Mouse (Mus musculus) cerebellum, adult 11 months (tissue): ENCODE results near the gene Rasgrp3.
"Not testable (repeated sequence)": the region's sequence is repeated elsewhere in the genome, so short reads cannot be mapped to it uniquely, and the experiment has no call there.

Experiments
- DNase-seq: peaks from one replicate; pipeline ENCODE4 v3.0.0; 2022

Rasgrp3 gene

DNA sequence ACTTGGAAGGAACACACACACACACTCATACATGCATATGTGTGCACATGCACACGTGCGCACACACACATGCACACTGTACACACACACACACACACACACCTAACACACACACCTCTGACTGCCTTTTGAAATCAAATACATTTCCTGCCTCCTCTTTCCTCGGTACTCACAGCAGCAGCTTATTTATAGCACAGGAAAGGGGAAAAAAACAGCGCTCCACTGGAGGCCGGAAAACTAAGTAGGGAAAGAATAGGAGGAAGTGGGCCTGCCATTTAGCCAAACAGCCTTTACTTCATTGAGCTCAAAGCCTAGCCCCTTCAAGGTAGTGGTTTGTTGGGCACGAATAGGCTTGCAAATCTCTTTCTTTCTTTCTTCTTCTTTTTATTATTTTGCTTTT lies at the start of gene Rasgrp3:
Rasgrp3 (plus strand) TSS at position 298 of the 400 bp plus-strand sequence.
- no peak for DNase-seq

- no peak for DNase-seq
These were observed 47.3 kb upstream of the Rasgrp3 start for GRCm38 (mm10) chr17:75388402-75388801.

GRCm38 (mm10) chr17:75390142-75390541 lies 45.6 kb upstream of the Rasgrp3 start:
- DNase-seq = no peak

DNA sequence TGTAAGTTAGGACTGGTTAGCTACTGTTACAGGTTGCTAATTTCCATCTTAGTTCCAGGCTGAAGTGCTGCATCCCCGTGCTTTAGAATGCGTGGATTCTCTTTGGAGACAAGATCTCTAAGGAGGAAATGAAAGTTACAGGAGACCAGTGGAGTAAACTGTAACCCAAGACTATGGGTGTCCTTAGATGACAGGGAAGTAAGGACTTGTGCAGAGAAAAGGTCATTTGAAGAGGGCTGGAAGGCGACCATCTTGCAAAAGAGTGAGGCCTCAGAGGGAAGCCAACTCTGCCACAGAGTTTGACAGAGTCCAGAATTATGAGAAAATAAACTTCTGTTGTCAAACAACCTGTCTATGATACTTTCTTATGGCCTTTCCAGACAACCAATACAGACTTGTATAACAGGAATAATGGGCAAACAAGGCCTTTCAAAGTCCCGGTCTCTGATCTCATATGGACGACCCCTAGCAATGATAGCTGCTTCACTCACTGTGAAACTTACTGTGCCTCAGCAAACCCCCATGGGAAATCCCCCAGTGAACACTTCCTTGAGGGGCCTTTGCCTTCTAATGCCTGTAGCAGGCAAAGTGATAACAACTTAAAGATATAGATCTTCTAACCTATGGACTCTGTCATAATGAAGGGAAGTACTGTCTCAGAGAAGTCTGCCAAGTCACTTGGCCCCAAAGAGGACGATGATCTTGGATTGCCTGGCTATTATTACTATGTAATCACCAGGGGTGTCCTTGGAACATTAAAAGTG lies 44.1 kb upstream of the Rasgrp3 start:
- DNase-seq = no peak

DNA sequence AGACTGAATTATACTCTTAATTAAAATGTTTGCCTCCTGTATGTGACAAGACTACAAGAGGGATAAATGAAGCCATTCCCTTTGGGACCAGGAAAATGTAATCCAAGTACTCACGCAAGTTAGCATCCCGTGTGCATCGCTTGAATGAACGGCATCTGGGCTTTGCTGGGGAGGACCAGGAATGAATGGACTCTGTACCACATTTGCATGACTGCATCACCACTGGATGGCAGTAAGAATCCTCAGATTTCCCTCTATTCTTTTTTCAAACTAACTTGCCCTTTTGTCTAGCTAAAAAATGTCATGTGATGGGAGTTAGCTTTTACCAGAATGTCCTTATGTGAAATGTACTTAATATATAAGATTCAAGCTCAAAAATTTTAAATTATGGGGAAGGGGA lies 29.3 kb upstream of the Rasgrp3 start:
- no peak for DNase-seq

GRCm38 (mm10) chr17:75416861-75417260 lies 18.8 kb upstream of the Rasgrp3 start:
- no peak for DNase-seq

DNA sequence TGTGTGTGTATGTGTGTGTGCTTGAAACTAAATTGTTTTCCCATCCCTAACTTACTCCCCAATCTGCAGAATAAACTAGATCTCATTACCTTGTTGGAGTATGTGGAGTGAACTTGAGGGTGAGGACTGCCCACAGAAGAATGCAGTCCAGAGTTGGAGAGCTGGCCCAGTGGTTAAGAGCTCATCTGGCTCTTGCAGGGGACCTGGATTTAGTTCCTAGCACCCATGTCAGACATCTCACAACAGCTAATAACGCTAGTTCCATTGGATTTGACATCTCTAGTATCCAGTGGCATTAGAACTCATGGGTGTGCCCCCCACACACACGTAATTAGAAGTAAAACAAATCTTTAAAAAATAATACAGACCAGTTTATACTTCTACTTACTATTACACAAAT lies 1.5 kb upstream of the Rasgrp3 start:
- no peak for DNase-seq

DNA sequence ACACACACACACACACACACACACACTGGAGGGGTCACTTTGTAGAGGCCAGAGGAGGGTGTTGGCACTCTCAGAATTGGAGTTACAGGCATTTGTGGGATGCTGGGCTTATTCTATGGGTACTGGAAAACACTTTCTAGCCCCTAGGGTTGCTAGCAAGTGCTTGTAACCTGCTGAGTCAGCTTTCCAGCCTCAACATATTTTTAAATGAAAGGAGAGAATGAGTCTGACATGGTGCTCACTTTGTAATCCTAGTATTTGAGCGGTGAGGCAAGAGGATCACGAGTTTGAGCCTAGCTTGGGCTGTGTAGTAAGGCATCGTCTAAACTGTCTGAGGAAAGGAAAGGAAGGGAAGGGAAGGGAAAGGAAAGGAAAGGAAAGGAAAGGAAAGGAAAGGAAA lies 825 bp upstream of the Rasgrp3 start:
- no peak for DNase-seq

- DNase-seq = no peak
These were observed 399 bp downstream of the Rasgrp3 start for GRCm38 (mm10) chr17:75436095-75436494.

GRCm38 (mm10) chr17:75436819-75437218 lies 1.1 kb downstream of the Rasgrp3 start:
- DNase-seq = no peak

DNA sequence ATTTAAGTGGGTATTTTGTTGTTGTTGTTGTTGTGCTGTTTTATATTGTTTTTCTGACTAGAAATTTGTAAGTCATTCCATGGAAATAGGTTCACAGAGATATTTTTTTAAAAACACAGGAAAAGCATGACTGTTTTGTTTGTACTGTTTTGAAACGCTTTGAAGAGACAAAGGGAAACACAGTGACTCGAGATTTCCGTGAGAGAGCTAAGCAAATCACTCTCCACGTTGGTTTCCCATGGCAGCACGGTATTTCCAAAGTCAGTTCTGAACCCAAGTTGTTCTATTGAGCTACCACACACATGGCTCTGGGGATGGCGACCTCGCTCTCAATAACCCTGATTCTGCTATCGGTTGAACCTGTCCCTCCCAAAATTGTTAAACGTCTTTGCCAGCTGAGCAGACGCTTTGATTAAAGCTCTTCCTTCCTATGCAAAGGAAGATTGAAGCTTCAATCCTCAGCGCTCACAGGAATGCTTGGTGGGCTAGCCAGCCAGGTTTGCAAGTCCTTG lies 1.6 kb downstream of the Rasgrp3 start:
- no peak for DNase-seq

- no peak for DNase-seq
These were observed 2.5 kb downstream of the Rasgrp3 start for GRCm38 (mm10) chr17:75438162-75438561.

DNA sequence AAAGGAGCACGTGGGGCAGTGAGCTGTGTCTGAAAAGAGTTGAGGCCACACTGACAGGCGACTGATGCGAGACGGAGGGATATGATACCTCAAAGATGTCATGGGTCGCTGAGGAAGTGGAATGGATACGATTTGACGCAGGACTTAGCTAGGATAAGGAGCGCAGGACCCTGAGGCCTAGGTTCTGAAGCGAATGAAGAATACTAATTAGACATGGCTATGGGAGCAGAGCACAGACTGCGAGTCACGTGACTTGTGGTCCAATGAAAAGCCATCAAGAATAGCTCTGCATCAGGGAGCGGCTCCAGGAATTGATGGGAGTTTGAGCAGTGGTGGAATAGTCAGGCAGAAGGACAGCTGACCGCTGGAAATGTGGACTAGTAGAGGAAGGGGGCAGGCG lies 3.4 kb downstream of the Rasgrp3 start:
- no peak for DNase-seq

DNA sequence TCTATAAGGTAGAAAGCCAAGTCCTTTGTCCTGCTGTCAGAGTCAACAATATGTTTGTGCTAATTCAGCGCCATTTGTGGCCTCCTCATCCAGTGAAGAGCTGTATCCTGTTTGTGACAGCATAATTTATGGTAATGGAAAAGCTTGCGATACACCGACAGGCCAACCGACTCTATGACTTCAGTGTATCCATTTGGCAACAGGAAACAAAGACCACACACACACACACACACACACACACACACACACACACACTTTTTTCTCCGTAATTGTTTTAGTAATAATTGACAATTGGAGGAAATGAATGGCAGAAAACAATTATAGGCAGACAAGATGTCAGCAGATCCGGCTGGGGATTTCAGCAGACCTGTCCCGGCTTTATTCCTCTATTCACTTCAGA lies 4.9 kb downstream of the Rasgrp3 start:
- no peak for DNase-seq

- DNase-seq = no peak
These were observed 5.6 kb downstream of the Rasgrp3 start for GRCm38 (mm10) chr17:75441260-75441830.

DNA sequence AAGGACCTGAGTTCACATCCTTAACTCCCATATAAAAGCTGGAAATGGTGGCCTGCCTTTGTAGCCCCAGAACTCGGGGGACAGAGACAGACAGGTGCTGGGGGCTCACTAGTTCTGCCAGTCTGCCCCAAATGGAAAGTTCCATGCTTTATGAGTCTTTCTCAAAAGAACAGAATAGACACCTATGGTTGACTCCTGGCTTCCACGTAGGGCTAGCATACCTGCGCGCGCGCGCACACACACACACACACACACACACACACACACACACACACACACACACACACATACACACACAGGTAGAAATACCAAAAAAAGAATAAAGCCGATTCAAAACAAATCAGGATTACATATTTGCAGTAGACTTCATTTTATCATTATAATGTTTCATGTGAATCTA lies 6.7 kb downstream of the Rasgrp3 start:
- no peak for DNase-seq

DNA sequence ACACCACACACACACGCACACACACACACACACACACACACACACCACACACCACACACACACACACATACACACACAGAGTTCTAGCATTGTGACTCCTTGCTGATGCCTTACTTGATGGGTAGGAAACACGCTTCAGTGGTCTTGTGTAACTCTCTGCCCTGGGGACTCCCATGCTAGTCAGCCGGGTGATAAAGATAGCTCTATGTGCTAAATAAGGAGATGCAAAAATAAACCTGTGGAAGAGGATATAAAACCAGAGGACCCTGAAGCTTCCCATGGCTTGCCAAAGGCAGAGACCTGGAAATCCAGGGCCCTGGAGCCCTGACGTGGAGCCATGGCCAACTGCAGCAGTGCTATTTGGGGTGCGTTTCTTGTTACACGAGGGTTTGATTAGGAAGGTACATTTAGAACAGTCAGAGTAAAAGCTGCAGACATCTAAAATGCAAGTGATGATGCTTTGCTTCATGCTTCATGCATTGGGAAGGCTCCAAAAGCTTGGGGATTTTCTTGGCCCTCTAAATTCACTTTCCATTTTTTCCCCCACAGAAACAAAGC lies 7.4 kb downstream of the Rasgrp3 start:
- DNase-seq = no peak

GRCm38 (mm10) chr17:75448257-75448656 lies 12.6 kb downstream of the Rasgrp3 start:
- no peak for DNase-seq

- no peak for DNase-seq
These were observed 13.3 kb downstream of the Rasgrp3 start for GRCm38 (mm10) chr17:75449022-75449421.

DNA sequence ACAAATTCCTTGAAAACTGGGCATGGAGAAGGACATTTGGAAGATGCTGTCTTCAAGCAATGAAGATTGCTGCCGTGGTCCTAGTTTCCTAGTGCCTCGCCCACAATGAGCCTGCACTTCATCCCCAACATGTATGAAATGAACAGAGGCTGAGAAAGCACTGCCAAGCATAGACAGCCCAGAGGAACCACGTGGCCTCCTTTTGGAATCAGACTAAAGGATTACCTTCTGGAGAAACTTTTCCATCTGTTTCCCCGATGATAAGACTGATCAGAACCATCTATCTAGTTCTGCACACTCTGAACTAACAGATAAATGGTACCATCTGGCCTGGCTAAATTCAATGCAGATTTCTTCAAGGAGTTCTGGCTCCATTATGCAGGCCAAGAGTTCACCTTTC lies 16.6 kb downstream of the Rasgrp3 start:
- DNase-seq = no peak

- DNase-seq = no peak
These were observed 17.9 kb downstream of the Rasgrp3 start for GRCm38 (mm10) chr17:75453639-75454038.

GRCm38 (mm10) chr17:75456096-75456495 lies 20.4 kb downstream of the Rasgrp3 start:
- DNase-seq = not testable (repeated sequence)

DNA sequence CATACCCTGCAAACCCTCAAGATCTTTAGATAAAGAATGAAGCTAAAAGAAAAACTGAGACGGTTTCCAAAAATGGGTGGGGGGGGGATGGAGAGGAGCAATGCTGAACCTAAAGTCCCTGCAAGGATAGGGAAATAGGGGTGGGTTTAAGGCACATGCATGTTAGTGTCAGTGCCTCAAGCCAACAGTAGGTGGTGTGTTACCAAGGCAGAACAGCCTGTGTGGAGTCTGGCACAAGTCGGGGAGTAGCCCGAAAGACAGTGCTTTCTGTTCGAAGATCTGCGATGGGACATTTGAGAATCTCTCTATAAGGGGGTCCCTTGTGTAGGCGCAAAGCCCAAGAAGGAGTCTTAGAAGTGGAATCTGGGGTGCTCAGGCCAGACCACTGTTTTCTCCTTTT lies 24.9 kb downstream of the Rasgrp3 start:
- DNase-seq = no peak

GRCm38 (mm10) chr17:75461771-75462170 lies 26.1 kb downstream of the Rasgrp3 start:
- DNase-seq = no peak
